Mouse (Mus musculus): ENCODE results near the gene Jak1. TPM values are rescaled to one million over a fixed set of nuclear protein-coding genes. Genes with fewer than 3 reads are reported as not detected.
A peak's percentile ranks its signal among the peaks of the same experiment; 100 is the strongest.

Gene Jak1
- polyA plus RNA-seq, 1 experiment from 2014 or later, result 53.6 TPM

DNA sequence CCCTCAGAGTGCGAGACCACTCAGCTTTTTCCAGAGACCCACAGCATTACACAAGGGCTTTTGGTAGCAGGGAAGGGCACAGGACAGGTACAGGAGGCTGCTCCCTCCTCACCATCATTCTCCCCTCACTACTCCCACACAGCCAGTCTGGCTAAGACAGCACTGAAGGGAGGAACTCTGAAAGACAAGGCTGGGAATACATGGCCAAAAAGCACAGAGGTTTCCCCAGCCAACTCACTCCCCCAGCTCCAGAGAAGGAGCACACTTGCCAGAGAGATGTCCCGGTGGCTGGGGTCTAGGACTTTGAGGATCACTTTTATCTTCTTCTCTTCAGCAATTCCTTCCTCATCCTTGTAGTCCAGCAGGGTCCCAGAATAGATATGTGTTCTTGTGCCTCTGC is 100.9 kb downstream of the Jak1 start:
- Histone ChIP-seq H3K27me3 (replicated peaks) (no peaks in the 10 kb centered on the region), H3K9ac (no peak overlapping the region), H3K4me2 (no peak overlapping the region), H3K4me1 (peaks cover 9% of the 10 kb centered on the region), H3K4me3 (no peak overlapping the region), H3K27ac (replicated peaks) (no peak overlapping the region), H3K9me3 (no peaks in the 10 kb centered on the region), H3K36me3 (peaks cover 88% of the 10 kb centered on the region)
- ATAC-seq (ENCODE audit: extremely low read depth, insufficient number of reproducible peaks, low FRiP score, low TSS enrichment), result no peak
- 76% methylated on average over 2 of the region's 2 CpGs for WGBS

GRCm38 (mm10) chr4:101160821-101161220 is 104.3 kb downstream of the Jak1 start:
- H3K4me2 ChIP-seq, result no peak overlapping the region
- H3K9me3 ChIP-seq, result no peaks in the 10 kb centered on the region
- H3K27ac ChIP-seq (replicated peaks), result no peak overlapping the region
- no peak for ATAC-seq (ENCODE audit: extremely low read depth, insufficient number of reproducible peaks, low FRiP score, low TSS enrichment)
- H3K4me3 ChIP-seq, result no peak overlapping the region
- no peak overlapping the region for H3K9ac ChIP-seq
- H3K4me1 ChIP-seq, result peaks cover 12% of the 10 kb centered on the region
- peaks cover 97% of the 10 kb centered on the region for H3K36me3 ChIP-seq
- 76% methylated on average over 1 of the region's 1 CpGs for WGBS
- H3K27me3 ChIP-seq (replicated peaks), result no peaks in the 10 kb centered on the region

DNA sequence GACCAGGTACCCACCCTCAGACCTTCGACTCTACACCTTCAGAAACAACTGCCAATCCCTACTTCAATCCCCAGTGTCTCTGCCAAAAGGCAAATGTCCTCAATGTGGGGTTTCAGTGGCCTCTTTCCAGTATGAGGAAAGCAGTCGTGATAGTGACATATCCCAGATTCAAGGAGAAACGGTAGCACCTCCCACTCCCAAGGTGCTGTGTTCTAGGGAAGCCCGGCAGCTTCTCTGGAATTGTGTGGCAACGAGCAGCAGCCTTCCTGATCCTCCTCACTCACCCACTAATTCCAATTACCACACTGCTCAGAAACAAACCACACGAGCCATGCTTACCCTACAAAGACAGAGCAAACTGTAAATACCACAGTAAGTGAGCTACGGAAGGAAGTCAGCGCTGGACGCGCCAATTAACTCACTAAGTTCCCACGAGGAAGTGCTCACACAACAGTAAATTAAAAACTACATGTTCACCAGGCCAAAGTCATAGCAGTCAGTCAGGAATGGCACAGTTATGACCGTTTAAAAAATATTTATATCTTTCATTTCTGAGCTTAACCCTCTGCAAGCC is 105.8 kb downstream of the Jak1 start:
- 78% methylated on average over 12 of the region's 12 CpGs for WGBS
- Histone ChIP-seq H3K27ac (replicated peaks) (no peak overlapping the region), H3K4me1 (peaks cover 7% of the 10 kb centered on the region), H3K9me3 (no peaks in the 10 kb centered on the region), H3K9ac (no peak overlapping the region), H3K4me3 (no peak overlapping the region), H3K36me3 (peaks cover 98% of the 10 kb centered on the region), H3K4me2 (no peak overlapping the region), H3K27me3 (replicated peaks) (no peaks in the 10 kb centered on the region)
- ATAC-seq (ENCODE audit: extremely low read depth, insufficient number of reproducible peaks, low FRiP score, low TSS enrichment), result no peak

- H3K4me2 ChIP-seq, result no peak overlapping the region
- ATAC-seq (ENCODE audit: extremely low read depth, insufficient number of reproducible peaks, low FRiP score, low TSS enrichment), result no peak
- WGBS, result 47% methylated on average over 6 of the region's 6 CpGs
- H3K27ac ChIP-seq (replicated peaks), result no peak overlapping the region
- H3K9ac ChIP-seq, result no peak overlapping the region
- H3K36me3 ChIP-seq, result peaks cover 98% of the 10 kb centered on the region
- H3K27me3 ChIP-seq (replicated peaks), result no peaks in the 10 kb centered on the region
- H3K9me3 ChIP-seq, result no peaks in the 10 kb centered on the region
- H3K4me1 ChIP-seq, result peaks cover 5% of the 10 kb centered on the region
- no peak overlapping the region for H3K4me3 ChIP-seq
These were observed 106.8 kb downstream of the Jak1 start for GRCm38 (mm10) chr4:101158282-101158681.

GRCm38 (mm10) chr4:101157476-101157875 is 107.6 kb downstream of the Jak1 start:
- Histone ChIP-seq H3K27ac (replicated peaks) (no peak overlapping the region), H3K4me1 (peaks cover 5% of the 10 kb centered on the region), H3K27me3 (replicated peaks) (no peaks in the 10 kb centered on the region), H3K9ac (no peak overlapping the region), H3K36me3 (peaks cover 98% of the 10 kb centered on the region), H3K4me3 (no peak overlapping the region), H3K4me2 (no peak overlapping the region), H3K9me3 (no peaks in the 10 kb centered on the region)
- ATAC-seq (ENCODE audit: extremely low read depth, insufficient number of reproducible peaks, low FRiP score, low TSS enrichment), result no peak
- WGBS, result 86% methylated on average over 5 of the region's 5 CpGs

DNA sequence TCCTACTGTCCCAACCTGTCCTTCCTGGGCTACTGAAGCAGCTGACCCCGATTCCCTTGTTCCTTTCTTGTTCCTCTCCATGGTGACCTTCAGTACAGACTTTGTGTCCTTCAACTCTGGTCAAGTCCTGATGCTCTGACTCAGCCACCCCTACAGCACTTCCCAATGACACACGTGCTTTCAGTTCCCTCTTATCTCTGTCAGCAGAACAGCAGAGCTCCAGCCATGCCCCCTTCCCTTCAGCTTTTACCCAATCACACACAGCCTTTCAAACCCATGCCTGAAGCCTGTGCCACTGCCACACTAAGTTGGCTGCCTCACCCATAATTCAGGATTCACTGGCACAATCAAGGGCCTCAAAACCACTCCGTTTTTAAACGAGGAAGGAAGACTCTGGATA is 109.5 kb downstream of the Jak1 start:
- no peak for ATAC-seq (ENCODE audit: extremely low read depth, insufficient number of reproducible peaks, low FRiP score, low TSS enrichment)
- H3K9ac ChIP-seq, result no peak overlapping the region
- peak overlapping the region; percentile 52 for H3K27ac ChIP-seq (replicated peaks)
- WGBS, result 50% methylated on average over 4 of the region's 4 CpGs
- H3K4me2 ChIP-seq, result no peak overlapping the region
- H3K36me3 ChIP-seq, result peaks cover 97% of the 10 kb centered on the region
- H3K4me3 ChIP-seq, result no peak overlapping the region
- H3K4me1 ChIP-seq, result peaks cover 5% of the 10 kb centered on the region
- H3K9me3 ChIP-seq, result no peaks in the 10 kb centered on the region
- H3K27me3 ChIP-seq (replicated peaks), result no peaks in the 10 kb centered on the region

DNA sequence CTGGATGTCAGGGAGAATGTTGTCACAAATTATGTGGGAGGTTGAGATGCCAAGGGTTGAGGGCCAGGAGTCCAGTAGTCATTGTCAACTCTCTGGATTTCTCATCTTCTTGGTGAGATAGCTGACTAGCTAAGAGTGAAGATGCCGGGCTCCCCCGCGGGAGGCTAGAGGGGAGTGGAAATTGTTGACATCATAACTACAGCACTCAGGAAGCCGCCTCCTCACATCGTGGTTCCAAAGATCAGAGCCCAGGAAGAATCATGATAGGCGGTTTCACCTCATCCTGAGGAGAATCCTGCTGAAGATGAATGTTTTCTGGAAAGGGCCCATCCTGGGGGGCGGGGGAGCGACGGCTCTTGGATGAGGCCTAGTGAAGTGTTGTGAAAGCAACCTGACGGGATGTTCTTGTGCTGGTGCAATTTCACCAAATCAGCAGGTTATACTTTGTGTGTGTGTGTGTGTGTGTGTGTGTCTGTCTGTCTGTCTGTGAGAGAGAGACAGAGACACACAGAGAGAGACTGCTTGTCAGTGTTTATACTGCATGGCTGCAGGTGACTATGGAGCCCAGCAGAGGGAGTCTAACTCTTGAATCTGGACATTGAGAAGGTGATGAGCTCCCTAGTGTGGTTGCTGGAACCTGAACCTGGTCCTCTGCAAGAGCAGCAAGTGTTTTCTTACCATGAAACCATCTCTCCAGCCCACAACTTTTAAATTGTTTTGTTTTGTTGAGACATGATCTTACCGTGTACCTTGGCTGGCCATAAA is 118.0 kb downstream of the Jak1 start:
- Histone ChIP-seq H3K9me3 (no peaks in the 10 kb centered on the region), H3K36me3 (peaks cover 44% of the 10 kb centered on the region), H3K4me2 (no peak overlapping the region), H3K4me3 (no peak overlapping the region), H3K9ac (no peak overlapping the region), H3K27me3 (replicated peaks) (no peaks in the 10 kb centered on the region), H3K27ac (replicated peaks) (no peak overlapping the region), H3K4me1 (no peaks in the 10 kb centered on the region)
- ATAC-seq (ENCODE audit: extremely low read depth, insufficient number of reproducible peaks, low FRiP score, low TSS enrichment), result no peak
- WGBS, result 79% methylated on average over 11 of the region's 11 CpGs

DNA sequence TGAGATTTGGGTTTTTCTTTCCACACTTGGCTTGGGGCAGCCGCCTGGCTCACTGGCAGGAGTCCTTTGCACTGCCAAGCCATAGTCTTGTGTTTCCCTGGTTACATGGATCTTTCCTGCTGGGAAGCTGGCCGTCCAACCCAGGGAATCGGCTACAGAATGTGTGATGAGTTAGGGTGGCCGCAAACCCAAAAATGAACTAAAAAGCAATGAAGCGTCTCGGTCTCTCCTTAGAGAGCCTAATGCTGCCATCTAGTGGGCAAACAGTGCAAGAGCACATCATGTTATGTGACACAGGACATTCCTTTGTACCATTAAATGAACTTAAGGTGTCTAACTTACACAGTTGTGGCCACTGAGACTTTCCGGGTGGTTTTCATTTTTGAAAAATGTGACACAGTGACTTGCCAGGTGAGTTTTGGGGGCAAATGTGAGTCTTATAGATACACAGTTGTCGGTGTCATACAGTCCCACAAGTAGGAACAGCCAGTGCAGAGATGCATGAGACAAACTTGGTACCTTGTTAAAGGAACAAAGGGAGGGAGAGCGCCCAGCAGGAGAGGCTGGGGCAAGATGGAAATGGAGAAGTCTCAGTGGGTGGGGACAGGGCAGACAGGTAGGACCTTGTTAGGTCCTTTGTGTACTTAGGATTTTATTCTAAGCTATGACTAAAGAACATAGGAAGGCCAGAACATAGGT is 118.9 kb downstream of the Jak1 start:
- Histone ChIP-seq H3K4me1 (no peaks in the 10 kb centered on the region), H3K4me2 (peak overlapping the region; percentile 31; the same call in 1 of the 2 replicates), H3K27me3 (replicated peaks) (no peaks in the 10 kb centered on the region), H3K27ac (replicated peaks) (no peak overlapping the region), H3K36me3 (peaks cover 38% of the 10 kb centered on the region), H3K9ac (no peak overlapping the region), H3K9me3 (no peaks in the 10 kb centered on the region), H3K4me3 (no peak overlapping the region)
- WGBS, result 35% methylated on average over 9 of the region's 9 CpGs
- no peak for ATAC-seq (ENCODE audit: extremely low read depth, insufficient number of reproducible peaks, low FRiP score, low TSS enrichment)

- H3K36me3 ChIP-seq, result peaks cover 24% of the 10 kb centered on the region
- no peak overlapping the region for H3K9ac ChIP-seq
These were observed 120.3 kb downstream of the Jak1 start for GRCm38 (mm10) chr4:101144790-101145189.

GRCm38 (mm10) chr4:101144361-101144760 is 120.7 kb downstream of the Jak1 start:
- 73% methylated on average over 4 of the region's 4 CpGs for WGBS
- ATAC-seq (ENCODE audit: extremely low read depth, insufficient number of reproducible peaks, low FRiP score, low TSS enrichment), result no peak
- Histone ChIP-seq H3K27ac (replicated peaks) (no peak overlapping the region), H3K36me3 (peaks cover 20% of the 10 kb centered on the region), H3K4me1 (no peaks in the 10 kb centered on the region), H3K9ac (no peak overlapping the region), H3K27me3 (replicated peaks) (no peaks in the 10 kb centered on the region), H3K4me2 (no peak overlapping the region), H3K9me3 (no peaks in the 10 kb centered on the region), H3K4me3 (no peak overlapping the region)

More at GRCm38 (mm10) chr4:101144790-101145189, 120.3 kb downstream of the Jak1 start:
- no peak overlapping the region for H3K4me2 ChIP-seq
- no peaks in the 10 kb centered on the region for H3K4me1 ChIP-seq
- no peaks in the 10 kb centered on the region for H3K9me3 ChIP-seq
- no peaks in the 10 kb centered on the region for H3K27me3 ChIP-seq (replicated peaks)
- WGBS, result 76% methylated on average over 7 of the region's 7 CpGs
- ATAC-seq (ENCODE audit: extremely low read depth, insufficient number of reproducible peaks, low FRiP score, low TSS enrichment), result no peak
- no peak overlapping the region for H3K4me3 ChIP-seq
- H3K27ac ChIP-seq (replicated peaks), result no peak overlapping the region

- Histone ChIP-seq H3K27ac (replicated peaks) (no peak overlapping the region), H3K9me3 (no peaks in the 10 kb centered on the region), H3K36me3 (peaks cover 18% of the 10 kb centered on the region), H3K9ac (no peak overlapping the region), H3K27me3 (replicated peaks) (no peaks in the 10 kb centered on the region), H3K4me2 (no peak overlapping the region), H3K4me1 (no peaks in the 10 kb centered on the region), H3K4me3 (no peak overlapping the region)
- 64% methylated on average over 4 of the region's 4 CpGs for WGBS
- no peak for ATAC-seq (ENCODE audit: extremely low read depth, insufficient number of reproducible peaks, low FRiP score, low TSS enrichment)
These were observed 121.2 kb downstream of the Jak1 start for GRCm38 (mm10) chr4:101143901-101144300.
